Mouse (Mus musculus) embryonic facial prominence, embryonic 11.5 days (tissue): ENCODE data around the gene Rabep1. TPM values are rescaled to one million over a fixed set of nuclear protein-coding genes. Genes with fewer than 3 reads are reported as not detected.

Source experiments
- ATAC-seq: fragments of 200-750 bp; cut with Nextera tagmentation; replicated peaks from 2 replicates; pipeline ENCODE4 v1.8.0; 2017; ENCODE audit warnings: low read depth; ENCODE audit not compliant: insufficient number of reproducible peaks, low FRiP score, low TSS enrichment
- DNase-seq: peaks from one replicate; pipeline ENCODE4 v3.0.0-alpha.2; 2015; ENCODE audit warnings: low spot score
- H3K27ac ChIP-seq: fragments of 300-500 bp; sonication (generic); replicated peaks from 2 replicates; pipeline ENCODE4 v1.5.1; 2014; ENCODE audit warnings: mild to moderate bottlenecking, low read depth, low read length, control low read depth
- H3K27me3 ChIP-seq: fragments of 300-500 bp; sonication (generic); 2 replicates; pipeline ENCODE4 v1.6.1; 2014; ENCODE audit warnings: mild to moderate bottlenecking, low read length, moderate library complexity, mixed read lengths; ENCODE audit not compliant: control insufficient read depth, insufficient read depth
- H3K36me3 ChIP-seq: fragments of 300-500 bp; sonication (generic); replicated peaks from 2 replicates; pipeline ENCODE4 v1.6.1; 2014; ENCODE audit warnings: low read depth, mild to moderate bottlenecking, low read length, moderate library complexity, mixed read lengths; ENCODE audit not compliant: control insufficient read depth, insufficient read depth
- H3K4me1 ChIP-seq: fragments of 300-500 bp; sonication (generic); 2 replicates; pipeline ENCODE4 v1.6.1; 2014; ENCODE audit warnings: low read length, mixed read lengths; ENCODE audit not compliant: control insufficient read depth, insufficient read depth
- H3K4me2 ChIP-seq: fragments of 300-500 bp; sonication (generic); 2 replicates; pipeline ENCODE4 v1.6.1; 2014; ENCODE audit warnings: low read depth, mild to moderate bottlenecking, control low read depth, low read length, moderate library complexity
- H3K4me3 ChIP-seq: fragments of 300-500 bp; sonication (generic); 2 replicates; pipeline ENCODE4 v1.5.1; 2014; ENCODE audit warnings: low read depth, low read length, control low read depth
- H3K9ac ChIP-seq: fragments of 300-500 bp; sonication (generic); replicated peaks from 2 replicates; pipeline ENCODE4 v1.6.1; 2014; ENCODE audit warnings: mild to moderate bottlenecking, control low read depth, low read length
- H3K9me3 ChIP-seq: fragments of 300-500 bp; sonication (generic); replicated peaks from 2 replicates; pipeline ENCODE4 v1.6.1; 2016; ENCODE audit warnings: mild to moderate bottlenecking, low read length, inconsistent platforms, mixed read lengths; ENCODE audit not compliant: control insufficient read depth
- whole genome bisulfite sequencing: fragments of 180-500 bp; shearing (Covaris S2); extraction: QIAGEN DNeasy Blood & Tissue Kit; methylation state at CpG from one replicate; pipeline ENCODE4 v1.1.7; 2014; 5-methylcytosine and 5-hydroxymethylcytosine counted together
- polyA plus RNA-seq: library from polyadenylated mRNA; unstranded; fragments of >200 nt; fragmentation: Nextera tagmentation; extraction: Ambion mirVana; gene quantifications from 2 replicates; pipeline ENCODE4 v1.2.1, GENCODE M21; 2014

Rabep1 gene
- polyA plus RNA-seq, 1 experiment from 2014 or later = 36.6 TPM

DNA sequence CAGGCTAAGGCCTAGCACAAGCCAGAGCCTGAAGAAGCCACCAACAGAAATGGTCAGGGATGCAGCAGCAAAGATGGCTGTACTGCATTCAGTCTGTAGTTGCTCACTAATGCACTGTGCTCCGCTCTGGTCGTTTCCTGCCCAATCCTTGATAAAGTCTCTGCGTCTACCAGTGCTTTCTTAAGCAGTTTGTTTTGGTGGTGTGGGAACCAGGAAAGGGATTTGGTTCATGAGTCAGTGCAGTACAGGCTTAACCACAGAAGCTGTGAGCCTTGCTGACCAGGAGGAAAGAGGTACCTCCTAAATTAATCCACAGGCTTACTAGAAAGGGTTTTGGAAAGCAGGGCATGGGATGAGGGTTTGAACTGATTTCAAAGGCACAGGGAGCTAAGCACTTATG, 36.5 kb upstream of the Rabep1 start:
- no peaks in the 10 kb centered on the region for H3K9me3 ChIP-seq
- H3K9ac ChIP-seq = no peak overlapping the region
- DNase-seq (no peak), ATAC-seq (no peak)
- H3K4me3 ChIP-seq = no peak overlapping the region
- no peak overlapping the region for H3K27ac ChIP-seq
- H3K4me1 ChIP-seq = no peaks in the 10 kb centered on the region
- no peak overlapping the region for H3K4me2 ChIP-seq
- 62% methylated on average over 3 of the region's 3 CpGs for WGBS
- H3K36me3 ChIP-seq = no peaks in the 10 kb centered on the region
- H3K27me3 ChIP-seq = no peaks in the 10 kb centered on the region

DNA sequence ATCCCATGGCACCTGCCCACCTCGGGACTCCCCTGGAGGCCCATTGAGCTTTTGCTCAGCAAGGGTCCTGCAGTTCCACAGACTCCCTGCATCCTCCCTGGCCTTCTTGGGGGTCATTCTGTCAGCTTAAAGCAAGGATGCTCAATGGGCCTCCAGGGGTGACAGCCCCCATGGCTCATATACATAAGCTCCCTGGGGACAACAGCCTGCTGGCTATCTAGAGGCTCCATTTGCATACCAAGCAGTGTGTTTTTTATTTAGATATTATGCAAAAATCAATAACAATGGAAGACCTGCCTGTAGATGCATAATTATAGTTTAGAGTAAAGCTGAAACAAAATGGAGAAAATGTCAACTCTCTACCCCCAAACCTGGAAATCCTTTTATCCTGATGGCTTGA, 35.6 kb upstream of the Rabep1 start:
- no peak for ATAC-seq
- Histone ChIP-seq H3K27ac (no peak overlapping the region), H3K4me1 (no peaks in the 10 kb centered on the region), H3K9me3 (no peaks in the 10 kb centered on the region), H3K4me3 (no peak overlapping the region), H3K9ac (no peak overlapping the region), H3K4me2 (no peak overlapping the region), H3K36me3 (no peaks in the 10 kb centered on the region), H3K27me3 (no peaks in the 10 kb centered on the region)
- no peak for DNase-seq
- WGBS = 19% methylated on average over 1 of the region's 1 CpGs

DNA sequence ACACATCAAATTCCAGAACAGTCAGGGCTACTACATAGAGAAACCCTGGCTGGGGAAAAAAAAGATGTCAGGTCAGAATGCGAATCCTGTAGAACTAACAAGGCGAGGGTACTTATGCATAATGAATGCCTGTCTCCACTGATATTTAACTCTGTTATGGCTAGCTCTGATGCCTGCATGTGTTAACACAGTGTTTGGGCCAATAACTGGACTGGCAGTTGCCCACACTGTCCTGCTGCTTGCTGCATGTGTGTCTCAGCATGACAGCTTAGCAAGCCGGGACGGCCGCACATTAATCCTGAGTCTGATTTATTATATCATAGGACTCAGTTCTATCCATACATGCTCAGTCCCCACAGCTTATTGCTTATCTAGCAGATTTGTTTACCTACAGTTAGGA, 33.5 kb upstream of the Rabep1 start:
- Histone ChIP-seq H3K27me3 (no peaks in the 10 kb centered on the region), H3K4me2 (no peak overlapping the region), H3K36me3 (no peaks in the 10 kb centered on the region), H3K4me1 (no peaks in the 10 kb centered on the region), H3K9me3 (no peaks in the 10 kb centered on the region), H3K4me3 (no peak overlapping the region), H3K9ac (no peak overlapping the region), H3K27ac (no peak overlapping the region)
- WGBS = 90% methylated on average over 5 of the region's 5 CpGs
- ATAC-seq (no peak), DNase-seq (no peak)

DNA sequence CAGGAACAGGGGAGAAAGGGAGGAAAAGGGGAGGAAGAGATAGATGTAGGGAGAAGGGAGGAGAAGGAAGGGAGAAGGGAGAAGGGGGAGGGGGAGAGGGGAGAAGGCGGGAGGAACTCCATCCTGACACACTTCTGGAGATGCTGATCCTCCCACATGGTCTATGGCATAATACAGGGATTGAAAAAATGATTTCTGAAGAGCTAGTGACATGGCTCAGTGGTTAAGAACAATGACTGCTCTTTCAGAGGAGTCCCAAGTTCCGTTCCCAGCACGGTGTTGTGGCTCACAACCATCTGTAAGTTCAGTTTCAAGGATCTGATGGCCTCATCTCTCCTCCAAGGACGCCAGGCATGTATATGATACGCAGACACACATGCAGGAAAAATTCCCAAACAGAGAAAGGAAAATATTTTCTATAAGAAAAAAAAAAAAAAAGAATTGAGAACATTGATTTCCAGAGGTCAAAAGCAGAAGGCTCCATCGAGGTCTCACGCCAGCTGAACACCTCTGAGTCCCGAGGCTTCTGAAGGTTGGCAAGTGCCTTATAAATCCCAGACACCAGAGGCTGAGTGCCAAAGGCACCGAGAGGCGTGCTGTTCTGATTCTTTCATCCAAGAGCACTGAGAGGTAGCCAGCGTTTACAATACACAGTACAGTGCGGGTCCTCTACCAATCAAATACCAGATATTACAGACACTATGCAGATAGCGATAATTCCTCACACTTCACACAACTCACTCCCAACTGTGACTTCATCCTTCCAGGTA, 32.9 kb upstream of the Rabep1 start:
- Histone ChIP-seq H3K36me3 (no peaks in the 10 kb centered on the region), H3K4me2 (no peak overlapping the region), H3K4me1 (no peaks in the 10 kb centered on the region), H3K27ac (no peak overlapping the region), H3K4me3 (no peak overlapping the region), H3K9me3 (no peaks in the 10 kb centered on the region), H3K27me3 (no peaks in the 10 kb centered on the region), H3K9ac (no peak overlapping the region)
- ATAC-seq (no peak), DNase-seq (no peak)
- 77% methylated on average over 13 of the region's 13 CpGs for WGBS

DNA sequence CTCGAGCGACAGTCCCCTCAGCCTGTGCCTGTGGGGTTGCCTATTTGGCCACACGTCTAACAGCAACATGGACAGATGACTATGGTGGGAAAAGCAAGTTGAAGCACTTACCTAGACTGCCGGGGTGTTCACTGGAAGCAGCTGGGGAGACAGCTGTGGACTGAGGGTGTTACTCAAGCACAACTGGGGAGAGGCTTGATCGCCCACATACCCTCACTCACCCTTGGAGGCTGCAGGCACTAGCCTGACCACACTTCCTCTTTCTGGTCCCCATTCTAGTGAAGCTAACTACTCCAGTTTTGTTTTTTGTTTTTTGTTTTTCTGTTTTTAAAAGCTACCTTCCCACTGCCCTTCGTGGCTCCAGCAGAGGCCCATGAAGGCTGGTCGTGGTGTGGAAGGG, 32.2 kb upstream of the Rabep1 start, which contains the start of gene Scimp:
TSS of gene Scimp (minus strand) at position 222 of the 400 bp plus-strand sequence.
- no peak for ATAC-seq
- DNase-seq = no peak
- no peak within 1 kb of the TSS for H3K27ac ChIP-seq
- no peak within 1 kb of the TSS for H3K9ac ChIP-seq
- H3K36me3 ChIP-seq = no peaks in the 10 kb centered on the region
- WGBS = 80% methylated on average over 7 of the region's 7 CpGs
- H3K9me3 ChIP-seq = no peaks in the 10 kb centered on the region
- no peak within 1 kb of the TSS for H3K4me2 ChIP-seq
- no peaks in the 10 kb centered on the region for H3K27me3 ChIP-seq
- H3K4me3 ChIP-seq = no peak within 1 kb of the TSS
- H3K4me1 ChIP-seq = no peaks in the 10 kb centered on the region

DNA sequence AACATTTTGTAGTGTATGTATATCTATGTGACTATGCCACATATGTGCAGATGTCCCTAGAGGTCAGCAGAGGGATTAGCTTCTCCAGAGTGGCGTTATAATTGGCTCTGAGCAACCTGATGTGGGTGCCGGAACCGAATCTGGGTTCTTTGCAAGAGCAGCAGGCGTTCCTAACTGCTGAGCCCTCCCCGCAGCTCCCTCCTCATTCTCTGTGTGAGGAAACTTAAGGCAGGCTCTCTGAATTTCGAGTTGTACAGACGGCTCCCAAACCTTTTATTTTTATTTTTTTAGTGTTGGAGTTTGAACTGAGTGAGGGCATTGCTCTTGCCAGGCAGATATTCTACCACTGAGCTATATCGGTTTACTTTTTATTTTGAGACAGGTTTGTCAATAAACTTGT, 29.5 kb upstream of the Rabep1 start:
- Histone ChIP-seq H3K4me1 (no peaks in the 10 kb centered on the region), H3K27me3 (no peaks in the 10 kb centered on the region), H3K27ac (no peak overlapping the region), H3K4me2 (no peak overlapping the region), H3K36me3 (no peaks in the 10 kb centered on the region), H3K9me3 (no peaks in the 10 kb centered on the region), H3K4me3 (no peak overlapping the region), H3K9ac (no peak overlapping the region)
- ATAC-seq = no peak
- DNase-seq = no peak
- WGBS = 82% methylated on average over 8 of the region's 8 CpGs

DNA sequence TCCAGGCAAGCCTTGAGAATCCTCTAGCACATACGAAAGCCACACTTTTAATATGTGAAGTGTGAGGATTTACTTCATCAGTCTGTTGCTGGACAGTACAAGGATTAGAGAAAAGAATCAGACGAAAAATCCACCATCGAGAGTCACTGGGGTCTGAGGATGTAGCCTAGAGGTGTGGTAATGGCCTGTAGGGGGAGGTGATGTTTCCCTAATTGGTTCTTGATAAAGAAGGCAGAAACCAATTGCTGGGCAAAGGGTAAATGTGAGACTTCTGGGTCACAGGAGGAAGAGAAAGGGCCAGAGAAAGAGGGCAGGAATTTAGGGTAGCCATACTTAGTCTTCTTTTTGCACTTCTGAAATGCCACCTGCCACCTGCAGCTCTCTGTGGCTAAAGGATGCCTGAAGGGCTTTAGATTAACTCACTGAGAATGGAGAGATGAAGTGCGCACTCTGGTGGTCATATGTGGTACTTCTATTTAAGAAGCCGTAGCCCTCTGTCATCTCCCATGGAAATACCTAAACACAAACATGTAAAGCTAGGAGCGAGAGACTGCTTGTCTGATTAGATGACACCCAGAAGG, 29.0 kb upstream of the Rabep1 start:
- Histone ChIP-seq H3K9ac (no peak overlapping the region), H3K9me3 (no peaks in the 10 kb centered on the region), H3K36me3 (no peaks in the 10 kb centered on the region), H3K4me3 (no peak overlapping the region), H3K27me3 (no peaks in the 10 kb centered on the region), H3K4me2 (no peak overlapping the region), H3K4me1 (no peaks in the 10 kb centered on the region), H3K27ac (no peak overlapping the region)
- DNase-seq (peak; percentile 85), ATAC-seq (no peak)
- 28% methylated on average over 6 of the region's 6 CpGs for WGBS

DNA sequence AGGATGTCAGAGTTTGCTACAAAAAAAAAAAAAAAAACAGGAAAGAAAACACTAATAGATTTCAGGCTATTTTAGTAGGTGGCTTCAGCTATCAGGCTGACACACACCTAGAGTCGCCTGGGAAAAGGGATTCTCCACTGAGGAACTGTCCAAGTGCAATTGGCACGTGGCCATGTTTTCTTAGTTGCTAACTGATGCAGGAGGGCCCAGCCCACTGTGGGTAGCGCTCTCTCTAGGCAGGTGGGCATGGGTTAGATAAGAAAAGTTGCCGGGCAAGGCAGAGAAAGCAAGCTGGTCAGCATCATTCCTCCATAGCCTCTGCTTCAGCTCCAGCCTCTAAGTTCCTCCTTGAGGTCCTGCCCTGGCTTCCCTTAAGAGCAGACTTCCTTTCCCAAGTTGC, 27.8 kb upstream of the Rabep1 start:
- Histone ChIP-seq H3K4me2 (no peak overlapping the region), H3K27ac (no peak overlapping the region), H3K9me3 (no peaks in the 10 kb centered on the region), H3K4me1 (no peaks in the 10 kb centered on the region), H3K9ac (no peak overlapping the region), H3K36me3 (no peaks in the 10 kb centered on the region), H3K4me3 (no peak overlapping the region), H3K27me3 (no peaks in the 10 kb centered on the region)
- ATAC-seq (no peak), DNase-seq (no peak)
- 80% methylated on average over 4 of the region's 4 CpGs for WGBS
